Mouse (Mus musculus) thymus, adult 2 months (tissue): ENCODE results near the gene Erp27.

Source experiments
- CTCF ChIP-seq: fragments of 200-500 bp; IDR thresholded peaks from 2 replicates; pipeline ENCODE4 v1.5.1; 2012; ENCODE audit warnings: mild to moderate bottlenecking, control low read depth, low read length, moderate library complexity, borderline replicate concordance; ENCODE audit not compliant: control insufficient read depth, poor library complexity, insufficient read depth; ENCODE audit errors: extremely low read depth
- POLR2A ChIP-seq: fragments of 200-500 bp; IDR thresholded peaks from 2 replicates; pipeline ENCODE4 v1.6.1; 2012; ENCODE audit warnings: mild to moderate bottlenecking, low read length, control low read depth, moderate library complexity; ENCODE audit not compliant: control insufficient read depth, poor library complexity, insufficient read depth; ENCODE audit errors: extremely low read depth

- TF ChIP-seq CTCF (no peak), POLR2A (no peak)
These were observed 21.0 kb downstream of the Erp27 start for GRCm38 (mm10) chr6:136901010-136901409.
